Mouse (Mus musculus) c-Kit-positive CD71-positive TER-119-negative erythroid progenitor cells, embryonic 14.5 days (primary cell): Measurements from ENCODE around the gene Mmp10.

Source experiments
- DNase-seq: peaks from one replicate; pipeline ENCODE4 v3.0.0-alpha.2; 2013; ENCODE audit warnings: low read depth

Gene Mmp10

DNA sequence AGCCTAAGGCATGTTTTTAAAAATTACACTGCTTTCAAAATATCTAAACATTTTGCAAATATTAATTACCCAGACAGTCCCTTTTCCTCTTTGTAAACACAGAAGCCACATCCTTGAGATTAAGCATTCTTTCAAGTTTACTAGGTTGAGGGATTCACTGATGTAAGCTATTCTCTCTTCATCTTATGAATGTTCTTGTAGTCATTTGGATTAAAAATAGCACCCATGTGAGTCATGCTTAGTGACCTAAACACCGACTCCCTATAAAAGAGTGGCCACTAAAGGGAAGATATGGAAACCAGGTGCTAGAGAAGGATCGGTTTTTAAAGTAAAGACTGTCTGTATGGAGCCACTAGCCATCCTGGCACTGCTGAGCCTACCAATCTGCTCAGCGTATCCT lies at the start of gene Mmp10:
Mmp10 (plus strand) TSS at position 302 of the 400 bp plus-strand sequence.
- DNase-seq = no peak

DNA sequence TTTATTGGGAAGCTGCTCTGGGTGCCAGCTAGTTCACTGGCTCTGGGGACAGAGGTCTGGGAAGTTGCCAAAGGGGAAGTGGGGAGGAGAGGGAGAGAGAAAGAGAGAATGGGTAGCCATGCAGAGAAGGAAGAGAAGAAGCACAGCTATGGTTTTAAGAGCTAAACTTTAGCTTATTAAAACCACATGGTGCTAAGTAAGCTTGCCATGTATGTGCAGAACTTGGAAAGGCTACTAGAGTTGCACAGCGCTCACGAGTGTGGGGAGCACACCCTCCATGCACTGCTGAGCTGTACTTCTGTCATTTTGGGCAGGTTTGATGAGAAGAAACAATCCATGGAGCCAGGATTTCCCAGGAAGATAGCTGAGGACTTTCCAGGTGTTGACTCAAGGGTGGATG lies 48.9 kb upstream of the Mmp10 start:
- DNase-seq = no peak

DNA sequence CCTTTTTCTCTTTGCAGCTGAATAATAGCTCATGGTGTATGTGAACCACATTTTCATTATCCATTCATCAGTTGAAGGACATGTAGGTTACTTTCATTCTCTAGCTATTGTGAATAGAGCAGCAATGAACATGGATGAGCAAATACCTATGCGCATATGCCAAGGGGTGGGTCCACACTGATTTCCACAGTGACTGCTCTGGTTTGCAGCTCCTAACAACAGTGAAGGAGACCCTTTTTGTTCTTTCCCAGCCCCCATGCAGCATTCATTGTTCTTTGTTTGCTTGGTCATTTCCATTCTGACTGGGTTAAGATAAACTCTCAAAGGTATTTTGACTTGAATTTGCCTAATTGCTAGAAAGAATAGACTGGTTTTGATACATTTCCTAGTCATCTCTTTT lies 31.9 kb upstream of the Mmp10 start:
- no peak for DNase-seq

GRCm38 (mm10) chr9:7483684-7484394 lies 18.3 kb upstream of the Mmp10 start:
- no peak for DNase-seq

- no peak for DNase-seq
Measured at GRCm38 (mm10) chr9:7501138-7501537, 1.0 kb upstream of the Mmp10 start.

DNA sequence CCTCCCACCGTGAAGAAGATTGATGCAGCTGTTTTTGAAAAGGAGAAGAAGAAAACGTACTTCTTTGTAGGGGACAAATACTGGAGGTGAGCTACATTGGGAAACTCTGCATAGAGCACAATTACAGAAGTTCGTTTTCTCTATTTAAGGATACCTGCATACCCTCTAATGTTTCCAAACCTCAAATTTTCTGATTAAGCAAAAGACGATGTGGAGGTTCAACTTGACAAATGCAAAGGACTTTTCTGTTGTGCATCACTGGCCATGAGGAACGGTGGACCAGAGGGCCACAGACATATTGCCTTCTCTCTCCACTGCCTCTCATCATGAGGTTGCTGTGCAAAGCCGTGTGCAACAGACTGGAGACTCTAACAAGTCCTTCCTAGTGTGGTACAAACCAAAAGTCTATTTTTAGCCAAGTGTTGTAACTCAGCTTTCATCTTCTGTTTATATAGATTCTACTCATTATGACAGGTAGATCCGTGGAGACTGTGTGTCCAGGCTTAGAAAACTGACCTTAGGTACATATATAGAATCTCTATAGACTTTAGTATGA lies 5.2 kb downstream of the Mmp10 start:
- no peak for DNase-seq

DNA sequence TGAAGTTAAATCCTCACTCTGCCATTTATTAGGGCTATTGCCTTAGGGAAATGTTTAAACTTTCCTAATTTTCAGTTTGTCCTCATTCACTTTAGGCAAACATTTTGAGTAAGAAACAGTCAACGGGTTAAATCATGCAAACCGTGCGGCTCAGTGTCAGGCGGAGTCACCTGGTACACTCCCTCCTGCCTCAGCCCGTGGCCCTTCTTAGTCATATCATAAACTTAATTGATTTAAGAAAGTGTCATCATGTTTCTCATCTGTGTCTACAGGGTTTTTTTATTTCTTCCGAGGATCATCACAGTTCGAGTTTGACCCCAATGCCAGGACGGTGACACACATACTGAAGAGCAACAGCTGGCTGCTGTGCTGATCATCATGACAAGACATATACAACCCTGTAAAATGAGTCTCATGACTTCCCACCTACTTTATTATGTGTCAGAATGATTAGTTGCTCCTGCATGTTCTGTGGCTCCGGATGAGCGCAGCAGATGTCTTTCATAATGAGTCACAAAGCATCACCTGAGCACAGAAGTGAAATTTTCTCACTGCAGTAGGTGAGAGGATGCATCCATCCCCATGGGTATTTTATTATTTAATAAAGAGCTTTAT lies 7.6 kb downstream of the Mmp10 start:
- no peak for DNase-seq

DNA sequence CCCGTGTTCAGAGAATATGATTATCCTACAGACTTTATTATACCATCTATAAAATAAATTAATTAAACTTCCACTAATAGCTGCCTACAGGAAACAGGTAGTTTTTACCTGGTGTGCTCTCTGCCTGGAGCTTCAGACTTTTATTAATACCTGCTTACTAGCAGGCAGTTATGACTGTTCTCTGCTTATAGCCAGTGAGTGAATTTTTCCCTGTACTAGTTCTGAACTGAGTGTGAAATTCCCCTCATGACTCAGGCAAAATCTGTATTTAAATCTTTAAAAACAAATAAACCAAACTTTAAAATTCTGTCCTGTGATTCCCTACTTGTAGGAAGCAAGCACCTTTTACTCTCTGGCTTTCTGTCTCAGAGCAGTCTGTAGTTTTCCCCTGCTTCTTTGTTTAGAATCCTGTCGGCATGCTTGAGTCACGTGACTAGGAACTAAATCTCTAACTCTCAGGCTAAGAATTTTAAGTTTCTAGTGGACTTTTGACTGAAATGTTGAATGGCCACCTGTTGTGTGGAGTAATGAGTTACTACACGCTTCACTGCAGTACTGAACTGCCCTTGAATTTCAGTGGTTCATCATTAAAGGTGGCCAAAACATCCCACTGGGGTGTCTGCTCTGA lies 15.9 kb downstream of the Mmp10 start:
- DNase-seq = no peak

GRCm38 (mm10) chr9:7526255-7526940 lies 24.2 kb downstream of the Mmp10 start:
- DNase-seq = no peak

- DNase-seq = no peak
Measured at GRCm38 (mm10) chr9:7542763-7543162, 40.6 kb downstream of the Mmp10 start.

GRCm38 (mm10) chr9:7544923-7545457 lies 42.8 kb downstream of the Mmp10 start:
- no peak for DNase-seq

DNA sequence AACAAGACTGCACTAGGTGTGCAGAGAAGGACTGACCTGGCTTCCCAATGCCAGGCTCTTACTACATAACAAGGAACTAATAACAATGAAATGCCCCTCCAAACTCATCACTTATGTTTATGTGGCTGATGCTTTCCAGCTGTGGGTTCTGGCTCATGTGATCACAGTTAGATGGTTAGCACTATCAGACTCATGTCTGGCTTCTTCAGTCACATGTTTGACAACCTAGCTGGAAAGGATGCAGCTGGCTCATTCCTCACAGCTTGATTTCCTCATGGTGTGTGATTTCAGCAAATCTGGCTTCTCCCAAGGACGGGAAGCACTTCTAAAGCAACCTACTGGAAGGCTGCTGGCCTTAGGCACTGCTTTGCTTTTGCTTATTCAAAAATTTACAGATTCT lies 43.3 kb downstream of the Mmp10 start:
- no peak for DNase-seq

DNA sequence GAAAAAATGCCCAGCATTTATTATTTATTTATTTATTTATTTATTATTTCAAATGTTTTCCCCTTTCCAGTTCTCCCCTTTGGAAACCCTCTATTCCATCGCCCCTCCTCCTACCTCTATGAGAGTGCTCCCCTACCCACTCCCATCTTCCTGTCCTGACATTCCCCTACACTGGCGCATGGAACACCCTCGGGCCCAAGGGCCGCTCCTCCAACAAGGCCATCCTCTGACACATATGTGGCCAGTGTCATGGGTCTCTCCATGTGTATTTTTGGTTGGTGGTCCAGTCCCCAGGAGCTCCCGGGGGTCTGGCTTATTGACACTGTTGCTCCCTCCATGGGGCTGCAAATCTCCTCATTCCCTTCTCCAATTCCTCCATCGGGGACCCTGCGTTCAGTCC lies 43.8 kb downstream of the Mmp10 start:
- no peak for DNase-seq

DNA sequence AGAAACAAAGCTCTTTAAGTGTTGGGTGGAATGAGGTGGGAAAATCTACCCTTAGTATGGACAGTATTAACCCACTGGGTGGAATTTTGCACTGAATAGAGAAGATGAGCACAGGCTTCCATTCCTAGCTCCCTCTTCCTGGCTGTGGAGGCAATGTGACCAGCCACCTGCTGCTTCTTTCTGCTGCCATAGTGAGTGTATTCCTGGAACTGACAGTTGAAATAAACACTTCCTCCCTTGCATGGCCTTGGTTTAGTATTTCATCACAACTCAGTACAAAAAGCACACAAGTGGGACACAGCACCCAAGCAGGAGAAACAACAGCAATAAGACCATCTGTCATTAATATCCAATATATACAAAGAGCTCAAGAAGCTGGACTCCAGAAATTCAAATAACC lies 49.8 kb downstream of the Mmp10 start:
- DNase-seq = no peak

- DNase-seq = no peak
Measured at GRCm38 (mm10) chr9:7553536-7553935, 51.4 kb downstream of the Mmp10 start.

DNA sequence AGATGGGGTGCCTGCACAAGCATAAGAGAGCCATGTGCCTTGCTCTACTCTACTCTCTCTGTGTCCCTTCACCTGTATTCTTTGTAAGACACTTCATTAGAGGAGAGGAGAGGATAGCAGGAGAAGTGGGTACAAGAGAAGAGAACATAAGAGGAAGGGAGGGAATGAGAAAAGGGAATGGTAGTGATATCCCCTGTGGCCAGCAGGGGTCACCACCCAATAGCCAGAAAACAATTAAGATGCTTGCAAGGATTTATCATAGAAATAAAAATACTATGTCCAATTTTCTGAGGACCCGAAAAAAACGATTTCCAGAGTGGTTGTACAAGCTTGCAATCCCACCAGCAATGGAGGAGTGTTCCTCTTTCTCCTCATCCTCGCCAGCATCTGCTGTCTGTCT lies 52.2 kb downstream of the Mmp10 start:
- DNase-seq = no peak

DNA sequence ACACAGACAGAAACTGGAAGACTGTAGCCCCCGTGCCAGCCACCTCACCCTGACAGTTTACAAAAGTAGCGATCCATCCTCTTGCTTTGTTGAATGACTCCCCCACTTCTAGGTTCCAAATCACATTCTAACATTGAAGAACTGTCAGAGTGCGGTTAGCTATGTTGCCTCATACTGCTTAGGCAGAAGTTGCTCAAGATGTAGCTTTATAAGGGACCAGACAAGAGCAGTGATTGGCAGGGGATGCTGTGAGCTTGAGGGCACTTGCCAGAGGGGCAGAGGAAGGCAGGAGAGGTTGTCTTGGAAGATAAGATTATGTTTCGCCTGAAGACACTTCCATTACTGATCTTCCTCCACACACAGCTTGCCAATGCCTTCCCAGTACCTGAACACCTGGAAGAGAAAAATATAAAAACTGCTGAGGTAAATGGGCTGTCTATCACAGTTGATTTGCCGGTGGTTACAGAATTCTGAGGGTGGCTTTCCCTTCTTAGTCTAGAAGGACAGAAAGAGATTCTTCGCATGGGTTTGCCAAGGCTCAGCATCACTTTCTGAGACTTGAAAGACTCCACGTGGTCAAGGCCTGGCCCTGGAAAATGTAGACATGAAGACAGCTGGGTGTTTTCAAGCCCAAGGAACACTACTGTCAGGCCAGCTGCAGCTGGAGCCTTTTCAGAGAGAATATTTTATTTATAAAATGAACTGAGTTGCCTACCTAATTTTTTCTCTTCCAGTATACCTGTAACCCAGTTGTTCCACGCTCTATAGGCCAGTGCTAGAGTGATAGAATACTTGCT lies 56.3 kb downstream of the Mmp10 start, which contains the start of gene Mmp8:
Mmp8 (plus strand) TSS at position 236 of the 797 bp plus-strand sequence.
- DNase-seq = no peak
